Mouse (Mus musculus) midbrain, embryonic 14.5 days (tissue): Measurements from ENCODE around the gene Mafg. TPM values are rescaled to one million over a fixed set of nuclear protein-coding genes. Genes with fewer than 3 reads are reported as not detected.

Source experiments
- ATAC-seq: fragments of 200-750 bp; cut with Nextera tagmentation; 2 replicates; pipeline ENCODE4 v1.8.0; 2017; ENCODE audit warnings: moderate number of reproducible peaks, moderate library complexity; ENCODE audit not compliant: low FRiP score, low TSS enrichment
- DNase-seq: peaks from one replicate; pipeline ENCODE4 v3.0.0-alpha.2; 2015
- H3K27ac ChIP-seq: fragments of 300-500 bp; sonication (generic); replicated peaks from 2 replicates; pipeline ENCODE4 v1.5.1; 2014; ENCODE audit warnings: mild to moderate bottlenecking, low read depth, low read length, moderate library complexity
- H3K27me3 ChIP-seq: fragments of 300-500 bp; sonication (generic); 2 replicates; pipeline ENCODE4 v1.6.1; 2014; ENCODE audit warnings: low read length, control low read depth, mixed read lengths; ENCODE audit not compliant: control insufficient read depth, insufficient read depth
- H3K36me3 ChIP-seq: fragments of 300-500 bp; sonication (generic); 2 replicates; pipeline ENCODE4 v1.6.1; 2014; ENCODE audit warnings: low read length, control low read depth; ENCODE audit not compliant: control insufficient read depth, insufficient read depth
- H3K4me1 ChIP-seq: fragments of 300-500 bp; sonication (generic); 2 replicates; pipeline ENCODE4 v1.6.1; 2014; ENCODE audit warnings: mild to moderate bottlenecking, antibody characterized with exemption, low read length, control low read depth; ENCODE audit not compliant: control insufficient read depth, insufficient read depth
- H3K4me2 ChIP-seq: fragments of 300-500 bp; sonication (generic); 2 replicates; pipeline ENCODE4 v1.6.1; 2014; ENCODE audit warnings: mild to moderate bottlenecking, low read length, moderate library complexity
- H3K4me3 ChIP-seq: fragments of 300-500 bp; sonication (generic); replicated peaks from 2 replicates; pipeline ENCODE4 v1.5.1; 2014; ENCODE audit warnings: low read depth, low read length
- H3K9ac ChIP-seq: fragments of 300-500 bp; sonication (generic); replicated peaks from 2 replicates; pipeline ENCODE4 v1.6.1; 2014; ENCODE audit warnings: mild to moderate bottlenecking, low read length, moderate library complexity
- H3K9me3 ChIP-seq: fragments of 300-500 bp; sonication (generic); 2 replicates; pipeline ENCODE4 v1.6.1; 2016; ENCODE audit warnings: low read length, control low read depth, mixed read lengths; ENCODE audit not compliant: control insufficient read depth
- WGBS: fragments of 180-500 bp; shearing (Covaris S2); extraction: QIAGEN DNeasy Blood & Tissue Kit; methylation state at CpG from one replicate; pipeline ENCODE4 v1.1.7; 2014; 5-methylcytosine and 5-hydroxymethylcytosine counted together
- polyA plus RNA-seq: library from polyadenylated mRNA; unstranded; fragments of >200 nt; fragmentation: Nextera tagmentation; extraction: Ambion mirVana; gene quantifications from 2 replicates; pipeline ENCODE4 v1.2.1, GENCODE M21; 2014

The Mafg gene
- polyA plus RNA-seq, 1 experiment from 2014 or later: 37.4 TPM

DNA sequence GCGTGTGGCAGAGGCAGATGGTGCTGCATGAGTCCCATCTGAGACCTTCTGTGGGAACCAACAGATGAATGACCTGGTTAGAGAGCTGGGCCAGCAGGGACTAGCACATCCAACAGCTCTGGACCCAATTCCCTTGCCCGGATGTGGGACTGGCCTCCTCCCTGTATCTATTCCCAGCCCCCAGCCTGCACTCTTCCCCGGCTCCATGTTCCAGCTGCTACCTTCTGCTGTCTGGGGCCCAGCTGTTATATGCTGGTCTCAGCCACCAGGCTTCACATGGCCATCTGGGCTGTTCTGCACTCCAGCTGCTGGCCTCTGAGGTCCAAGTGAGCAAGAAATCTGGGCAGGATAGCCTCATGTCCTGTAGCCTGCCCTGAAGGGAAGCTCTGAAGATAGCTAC lies 32.0 kb upstream of the Mafg start:
- peaks cover 8% of the 10 kb centered on the region; the same call in 1 of the 2 replicates for H3K4me1 ChIP-seq
- no peak for ATAC-seq

GRCm38 (mm10) chr11:120663714-120664113 lies 30.3 kb upstream of the Mafg start:
- H3K27me3 ChIP-seq: peaks cover 44% of the 10 kb centered on the region
- 48% methylated on average over 5 of the region's 5 CpGs for WGBS

More for the DNA sequence above, 32.0 kb upstream of the Mafg start:
- H3K27me3 ChIP-seq: peaks cover 27% of the 10 kb centered on the region
- no peak overlapping the region for H3K4me3 ChIP-seq
- no peak overlapping the region for H3K4me2 ChIP-seq
- WGBS: 70% methylated on average over 3 of the region's 3 CpGs
- no peak overlapping the region for H3K9ac ChIP-seq
- H3K27ac ChIP-seq: no peak overlapping the region
- no peak for DNase-seq
- H3K9me3 ChIP-seq: no peaks in the 10 kb centered on the region
- H3K36me3 ChIP-seq: no peaks in the 10 kb centered on the region

DNA sequence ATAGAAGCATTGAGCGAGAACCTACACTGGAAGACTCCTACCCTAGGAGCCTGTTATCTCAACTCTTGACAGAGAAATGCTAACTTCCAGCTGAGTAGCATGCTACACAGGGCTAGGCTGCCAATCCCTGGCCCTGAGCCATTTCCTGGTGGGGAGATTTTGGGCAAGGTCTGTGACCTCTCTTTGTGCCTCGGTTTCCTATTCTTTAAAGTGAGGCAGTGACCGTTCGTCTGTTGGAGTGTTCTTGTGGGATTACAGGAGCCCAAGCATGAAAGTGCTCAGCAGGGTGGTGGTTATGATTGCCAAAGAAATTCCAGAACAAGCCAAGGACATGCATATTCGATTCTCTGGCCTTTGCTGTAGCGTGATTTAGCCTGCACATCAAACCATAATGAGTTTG lies 29.4 kb upstream of the Mafg start:
- H3K4me2 ChIP-seq: no peak overlapping the region
- ATAC-seq (no peak), DNase-seq (peak; percentile 6)
- H3K4me3 ChIP-seq: no peak overlapping the region
- H3K27ac ChIP-seq: no peak overlapping the region
- no peak overlapping the region for H3K9ac ChIP-seq
- H3K4me1 ChIP-seq: peaks cover 11% of the 10 kb centered on the region; the same call in 1 of the 2 replicates
- H3K36me3 ChIP-seq: no peaks in the 10 kb centered on the region
- 20% methylated on average over 6 of the region's 6 CpGs for WGBS
- no peaks in the 10 kb centered on the region for H3K9me3 ChIP-seq
- H3K27me3 ChIP-seq: peaks cover 50% of the 10 kb centered on the region

More at GRCm38 (mm10) chr11:120663714-120664113, 30.3 kb upstream of the Mafg start:
- no peak for DNase-seq
- Histone ChIP-seq H3K4me1 (peaks cover 11% of the 10 kb centered on the region; the same call in 1 of the 2 replicates), H3K4me3 (no peak overlapping the region), H3K36me3 (no peaks in the 10 kb centered on the region), H3K4me2 (no peak overlapping the region), H3K9me3 (no peaks in the 10 kb centered on the region), H3K9ac (no peak overlapping the region), H3K27ac (no peak overlapping the region)
- no peak for ATAC-seq

DNA sequence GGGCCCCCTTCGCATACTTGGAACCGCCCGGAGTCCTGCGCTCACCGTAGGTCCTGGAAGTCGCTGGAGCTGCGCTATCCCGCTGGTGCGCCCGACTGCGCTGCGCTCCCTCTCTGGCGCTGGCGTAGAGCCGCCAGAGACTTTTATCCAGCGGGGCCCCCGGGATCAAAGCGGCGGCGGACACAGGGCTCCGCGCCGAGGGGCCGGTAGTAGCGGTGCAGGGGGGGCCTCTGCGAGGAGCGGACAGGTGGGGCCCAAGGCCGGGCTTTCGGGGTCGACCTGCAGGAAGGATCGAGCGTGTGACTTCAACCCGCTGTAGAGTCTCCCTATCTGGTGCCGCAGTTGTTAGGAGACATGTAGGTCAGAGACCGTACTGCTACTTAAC lies 27.7 kb upstream of the Mafg start, which contains the start of gene Notum:
TSS of gene Notum (minus strand) at position 100 of the 385 bp plus-strand sequence.
- H3K9ac ChIP-seq: peak within 1 kb of the TSS; percentile 34; the same call in 1 of the 2 replicates
- DNase-seq: no peak
- H3K4me2 ChIP-seq: peak within 1 kb of the TSS; percentile 57
- ATAC-seq: no peak
- no peaks in the 10 kb centered on the region for H3K36me3 ChIP-seq
- no peak within 1 kb of the TSS for H3K27ac ChIP-seq
- H3K4me3 ChIP-seq: peak within 1 kb of the TSS; percentile 31
- peaks cover 50% of the 10 kb centered on the region for H3K27me3 ChIP-seq
- WGBS: under 1% methylated on average over 35 of the region's 35 CpGs
- H3K9me3 ChIP-seq: no peaks in the 10 kb centered on the region
- H3K4me1 ChIP-seq: peaks cover 11% of the 10 kb centered on the region; the same call in 1 of the 2 replicates

DNA sequence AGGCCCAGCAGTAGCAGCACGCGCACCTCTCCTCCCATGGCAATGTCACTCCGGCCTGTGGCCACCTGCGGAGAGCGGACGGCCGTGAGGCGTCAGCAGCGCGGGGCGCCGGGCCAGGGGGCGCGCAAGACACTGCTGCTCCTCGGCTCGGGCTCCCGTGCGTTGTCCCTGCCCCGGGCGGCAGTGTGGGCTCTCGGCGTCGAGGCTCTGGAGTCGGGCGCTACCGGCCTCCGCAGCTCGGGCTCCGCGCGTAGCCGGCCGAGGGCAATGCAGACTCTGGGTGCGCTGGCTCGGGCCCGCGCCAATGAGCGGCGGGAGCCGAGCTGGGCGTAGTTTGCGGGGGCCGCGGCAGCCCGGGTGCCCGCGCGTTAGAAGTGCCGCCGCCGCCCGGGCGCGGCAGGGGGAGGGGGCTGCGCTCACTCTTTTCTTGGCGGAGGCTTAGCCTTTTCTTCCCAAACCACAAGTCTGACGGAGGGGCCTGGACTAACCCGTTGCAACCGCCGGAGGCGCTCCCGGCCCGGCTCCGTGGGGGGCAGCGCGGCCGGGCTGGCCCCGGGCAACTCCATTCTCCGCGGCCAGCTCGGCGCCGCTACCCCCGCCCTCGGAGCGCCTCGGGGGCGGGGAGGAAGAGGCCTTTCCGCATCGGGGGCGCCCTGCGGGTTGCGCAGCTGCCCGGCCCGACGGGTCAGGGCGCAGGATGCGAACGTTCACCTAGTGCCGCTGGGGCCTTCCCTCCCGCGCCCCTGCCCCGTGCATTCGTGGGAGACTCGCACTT lies 27.1 kb upstream of the Mafg start:
- DNase-seq: peak; percentile 61
- Histone ChIP-seq H3K4me3 (peak overlapping the region; percentile 31), H3K9me3 (no peaks in the 10 kb centered on the region), H3K27me3 (peaks cover 50% of the 10 kb centered on the region), H3K36me3 (no peaks in the 10 kb centered on the region), H3K27ac (no peak overlapping the region), H3K9ac (peak overlapping the region; percentile 34; the same call in 1 of the 2 replicates), H3K4me1 (peaks cover 11% of the 10 kb centered on the region; the same call in 1 of the 2 replicates), H3K4me2 (peak overlapping the region; percentile 57)
- ATAC-seq: no peak
- WGBS: under 1% methylated on average over 93 of the region's 95 CpGs

GRCm38 (mm10) chr11:120659509-120660300 lies 26.3 kb upstream of the Mafg start:
- 0 out of 2 replicates have a peak overlapping the region, but pooled peaks have one; percentile 34 for H3K9ac ChIP-seq
- no peaks in the 10 kb centered on the region for H3K36me3 ChIP-seq
- peak; percentile 7 for DNase-seq
- peak overlapping the region; percentile 57 for H3K4me2 ChIP-seq
- H3K27ac ChIP-seq: no peak overlapping the region
- H3K4me3 ChIP-seq: peak overlapping the region; percentile 31
- H3K4me1 ChIP-seq: peaks cover 11% of the 10 kb centered on the region; the same call in 1 of the 2 replicates
- H3K9me3 ChIP-seq: no peaks in the 10 kb centered on the region
- H3K27me3 ChIP-seq: peaks cover 50% of the 10 kb centered on the region
- ATAC-seq: no peak
- WGBS: 2% methylated on average over 48 of the region's 50 CpGs

DNA sequence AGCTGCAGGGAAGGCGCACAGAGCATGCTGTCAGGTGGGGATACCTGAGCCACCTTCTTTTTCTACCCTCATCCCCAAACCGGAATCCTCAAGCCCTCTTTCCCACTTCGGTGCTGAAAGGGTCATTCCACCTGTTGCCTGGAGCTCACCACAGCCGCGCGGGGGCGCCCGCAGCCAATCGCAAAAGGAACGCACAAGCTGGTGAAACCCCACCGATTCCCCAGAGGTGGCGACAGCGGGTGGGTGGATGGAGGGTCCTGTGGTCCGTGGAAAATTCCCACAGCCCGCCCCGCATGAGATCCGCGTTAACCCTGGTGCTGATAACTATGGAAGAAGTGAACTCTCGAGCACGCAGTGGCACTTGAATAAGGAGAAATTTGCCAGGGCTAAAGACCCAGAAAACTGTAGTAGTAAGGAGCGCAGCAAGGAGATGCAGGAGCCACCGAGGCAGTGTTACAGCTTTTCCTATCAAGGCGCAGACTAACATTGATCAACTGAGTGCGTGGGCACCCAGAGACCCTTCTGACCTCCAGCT lies 25.5 kb upstream of the Mafg start:
- H3K4me2 ChIP-seq: peak overlapping the region; percentile 3; the same call in 1 of the 2 replicates
- H3K9ac ChIP-seq: no peak overlapping the region
- no peaks in the 10 kb centered on the region for H3K9me3 ChIP-seq
- no peaks in the 10 kb centered on the region for H3K36me3 ChIP-seq
- ATAC-seq (no peak), DNase-seq (peak; percentile 78)
- H3K27ac ChIP-seq: no peak overlapping the region
- peaks cover 11% of the 10 kb centered on the region; the same call in 1 of the 2 replicates for H3K4me1 ChIP-seq
- 3% methylated on average over 24 of the region's 24 CpGs for WGBS
- H3K27me3 ChIP-seq: peaks cover 50% of the 10 kb centered on the region
- H3K4me3 ChIP-seq: 0 out of 2 replicates have a peak overlapping the region, but pooled peaks have one; percentile 31

GRCm38 (mm10) chr11:120657301-120657700 lies 23.9 kb upstream of the Mafg start:
- H3K9me3 ChIP-seq: no peaks in the 10 kb centered on the region
- no peak overlapping the region for H3K4me2 ChIP-seq
- peaks cover 42% of the 10 kb centered on the region for H3K27me3 ChIP-seq
- no peak overlapping the region for H3K4me3 ChIP-seq
- peaks cover 11% of the 10 kb centered on the region; the same call in 1 of the 2 replicates for H3K4me1 ChIP-seq
- H3K9ac ChIP-seq: no peak overlapping the region
- no peak overlapping the region for H3K27ac ChIP-seq
- WGBS: 90% methylated on average over 4 of the region's 4 CpGs
- no peaks in the 10 kb centered on the region for H3K36me3 ChIP-seq
- no peak for DNase-seq
- no peak for ATAC-seq
